Mouse (Mus musculus) brown adipose tissue, adult 24 weeks (tissue): Measurements from ENCODE around the gene 1700067K01Rik. TPM values are rescaled to one million over a fixed set of nuclear protein-coding genes. Genes with fewer than 3 reads are reported as not detected.
A peak's percentile ranks its signal among the peaks of the same experiment; 100 is the strongest.
"Not testable (repeated sequence)": the region's sequence is repeated elsewhere in the genome, so short reads cannot be mapped to it uniquely, and the experiment has no call there.

Experiments
- H3K27ac ChIP-seq: fragments of 200-500 bp; replicated peaks from 2 replicates; pipeline ENCODE4 v1.5.1; 2012; ENCODE audit warnings: low read depth, mild to moderate bottlenecking, low read length
- H3K4me1 ChIP-seq: fragments of 200-500 bp; 2 replicates; pipeline ENCODE4 v1.6.1; 2012; ENCODE audit warnings: low read length, mixed read lengths; ENCODE audit not compliant: control insufficient read depth, insufficient read depth, insufficient read length
- H3K4me3 ChIP-seq: fragments of 200-500 bp; 2 replicates; pipeline ENCODE4 v1.5.1; 2012; ENCODE audit warnings: low read depth, mild to moderate bottlenecking, low read length, moderate library complexity; ENCODE audit not compliant: insufficient read depth
- polyA plus RNA-seq: library from polyadenylated mRNA; stranded (reverse); fragments of >200 nt; gene quantifications from 2 replicates; pipeline ENCODE4 v1.2.4, GENCODE M21; 2012; ENCODE audit not compliant: missing spikeins, insufficient read depth, insufficient read length

1700067K01Rik gene
- polyA plus RNA-seq, 1 experiment: not detected

DNA sequence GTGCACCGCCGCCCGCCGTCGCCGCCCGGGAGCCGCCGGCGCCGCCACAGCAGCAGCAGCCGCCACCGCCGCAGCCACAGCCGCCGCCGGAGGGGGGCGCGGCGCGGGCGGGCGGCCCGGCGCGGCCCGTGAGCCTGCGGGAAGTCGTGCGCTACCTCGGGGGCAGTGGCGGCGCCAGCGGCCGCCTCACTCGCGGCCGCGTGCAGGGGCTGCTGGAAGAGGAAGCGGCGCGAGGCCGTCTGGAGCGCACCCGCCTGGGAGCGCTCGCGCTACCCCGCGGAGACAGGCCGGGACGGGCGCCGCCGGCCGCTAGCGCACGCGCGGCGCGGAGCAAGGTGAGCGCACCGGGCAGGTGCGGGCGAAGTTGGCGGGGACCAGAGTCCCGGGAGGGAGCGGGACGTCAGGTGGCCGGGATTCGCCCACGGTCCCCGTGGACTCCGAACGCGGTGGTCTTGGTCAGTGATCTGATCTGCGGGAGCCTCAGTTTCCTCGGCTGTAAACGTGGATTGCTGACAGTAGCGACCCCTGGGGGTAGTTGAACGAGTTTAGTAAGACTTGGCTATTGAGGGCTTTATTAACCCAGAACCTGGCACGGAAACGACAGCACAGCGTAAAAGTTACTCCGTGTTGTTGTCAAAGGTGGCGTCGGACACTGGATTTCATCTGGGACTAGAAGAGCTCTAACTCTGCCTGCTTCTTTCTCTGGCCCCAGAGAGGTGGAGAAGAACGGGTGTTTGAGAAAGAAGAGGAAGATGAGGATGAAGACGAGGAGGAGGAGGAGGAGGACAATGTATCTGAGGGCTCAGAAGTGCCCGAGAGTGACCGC, 2.9 kb upstream of the 1700067K01Rik start:
- Histone ChIP-seq H3K4me1 (0 out of 2 replicates have a peak, but pooled peaks cover 7% of the 10 kb centered on the region), H3K4me3 (peak overlapping the region; percentile 79), H3K27ac (no peak overlapping the region)

DNA sequence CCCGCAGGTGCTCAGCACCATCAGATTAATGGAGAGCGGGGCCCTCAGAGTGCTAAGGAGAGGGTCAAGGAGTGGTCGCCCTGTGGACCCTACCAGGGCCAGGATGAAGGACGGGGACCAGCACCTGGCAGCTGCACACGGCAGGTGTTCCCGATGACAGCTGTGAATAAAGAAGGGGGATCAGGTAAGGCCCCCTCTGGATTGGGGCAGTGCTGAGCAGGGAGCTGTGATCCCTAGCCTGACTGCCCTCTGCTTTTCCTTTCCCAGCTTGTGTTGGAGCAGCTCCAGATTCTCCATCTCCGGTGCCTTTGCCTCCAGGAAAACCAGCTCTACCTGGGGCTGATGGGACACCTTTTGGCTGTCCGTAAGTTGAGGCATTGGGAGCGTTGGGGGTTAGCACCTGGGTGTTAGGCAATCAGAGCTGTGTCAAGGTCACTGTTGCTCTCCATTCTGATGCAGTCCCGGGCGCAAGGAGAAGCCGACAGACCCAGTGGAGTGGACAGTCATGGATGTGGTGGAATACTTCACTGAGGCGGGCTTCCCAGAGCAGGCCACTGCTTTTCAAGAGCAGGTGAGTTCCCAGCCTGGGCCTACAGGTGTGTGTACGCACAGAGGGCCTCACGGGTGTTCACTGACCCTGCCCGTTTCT, 2.1 kb upstream of the 1700067K01Rik start:
- H3K4me3 ChIP-seq: peak overlapping the region; percentile 79
- H3K27ac ChIP-seq: no peak overlapping the region
- 0 out of 2 replicates have a peak, but pooled peaks cover 7% of the 10 kb centered on the region for H3K4me1 ChIP-seq

DNA sequence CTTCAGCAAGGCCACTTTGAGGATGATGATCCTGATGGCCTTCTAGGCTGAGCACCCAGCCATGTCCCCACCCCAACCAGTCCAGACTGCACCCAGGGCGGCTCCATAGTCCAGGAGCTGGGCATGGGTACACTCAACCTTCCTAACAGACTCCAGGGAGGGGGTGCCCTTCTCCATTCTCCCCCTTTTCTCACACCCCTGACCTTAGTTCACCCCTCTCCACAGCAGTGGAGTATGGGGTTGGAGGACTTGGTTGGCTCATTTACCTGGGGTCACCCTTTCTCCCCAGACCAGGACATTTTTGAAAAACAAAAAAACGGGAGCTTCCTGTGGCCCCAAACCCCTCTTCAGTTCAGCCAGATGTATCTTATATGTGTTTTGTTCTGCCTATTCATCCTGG, 1.5 kb upstream of the 1700067K01Rik start:
- Histone ChIP-seq H3K4me3 (0 out of 2 replicates have a peak overlapping the region, but pooled peaks have one; percentile 0), H3K4me1 (0 out of 2 replicates have a peak, but pooled peaks cover 7% of the 10 kb centered on the region), H3K27ac (no peak overlapping the region)

DNA sequence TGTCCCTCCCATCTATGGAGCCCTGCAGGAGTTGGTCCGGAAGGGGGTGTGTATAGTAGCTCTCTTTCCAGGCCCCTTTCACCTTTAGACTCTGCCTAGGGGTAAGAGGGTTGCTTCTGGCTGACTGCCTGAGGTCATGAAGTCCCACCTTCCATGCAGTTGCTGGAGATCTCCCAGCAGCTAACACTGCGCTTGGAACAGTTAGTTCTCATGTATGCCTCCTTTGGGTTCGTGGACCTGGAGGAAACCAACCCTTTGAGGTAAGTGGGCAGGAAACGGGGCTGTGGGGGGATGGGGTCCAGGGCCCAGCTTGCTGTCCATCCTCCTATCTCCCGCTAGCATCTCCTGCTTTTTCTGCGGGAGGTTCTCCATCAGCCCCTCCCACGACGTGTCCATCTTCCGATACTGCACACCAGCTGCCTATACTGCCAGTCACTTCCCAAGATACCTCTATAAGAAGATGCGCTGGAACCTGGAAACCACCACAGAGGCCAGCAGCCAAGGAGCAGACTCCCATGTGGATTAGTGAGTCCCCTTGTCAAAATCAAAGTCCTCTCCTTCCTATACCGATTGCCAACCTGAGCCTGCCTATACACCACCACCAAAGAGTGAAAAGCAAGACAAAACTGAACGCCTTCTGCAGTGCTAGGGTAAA, 1.8 kb downstream of the 1700067K01Rik start:
- Histone ChIP-seq H3K27ac (no peak overlapping the region), H3K4me3 (peak overlapping the region; percentile 75; the same call in 1 of the 2 replicates), H3K4me1 (peaks cover 7% of the 10 kb centered on the region; the same call in 1 of the 2 replicates)

DNA sequence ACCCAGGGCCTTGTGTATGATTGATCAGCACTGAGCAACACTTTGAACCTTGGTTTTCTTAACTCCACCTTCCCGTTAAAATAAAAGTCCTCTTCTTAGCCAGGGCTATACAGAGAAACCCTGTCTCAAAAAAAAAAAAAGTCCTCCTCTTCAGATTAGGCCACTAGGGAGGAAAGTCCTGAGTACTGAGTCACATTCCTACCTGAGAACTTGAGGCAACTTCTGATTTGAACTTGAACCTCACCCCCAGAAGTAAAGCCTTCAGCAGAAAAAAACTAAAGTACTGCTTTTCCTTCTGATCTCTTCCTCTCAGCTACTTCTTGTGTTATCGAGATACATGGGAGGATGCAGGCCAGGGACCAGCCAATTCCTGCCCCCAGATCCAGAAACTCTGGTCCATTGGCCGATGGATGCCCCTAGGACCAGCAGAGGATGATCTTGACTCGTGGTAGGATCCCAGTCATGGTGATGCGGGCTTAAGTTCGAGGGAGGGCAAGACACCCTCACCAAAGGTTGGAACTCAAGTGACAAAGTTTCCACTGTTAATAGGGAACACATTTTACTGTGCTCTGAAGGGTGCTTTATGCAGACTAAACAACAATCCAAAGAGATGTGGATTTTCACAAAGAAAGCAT, 2.4 kb downstream of the 1700067K01Rik start:
- peaks cover 6% of the 10 kb centered on the region; the same call in 1 of the 2 replicates for H3K4me1 ChIP-seq
- H3K4me3 ChIP-seq: peak overlapping the region; percentile 75
- peak overlapping the region; percentile 75 for H3K27ac ChIP-seq

DNA sequence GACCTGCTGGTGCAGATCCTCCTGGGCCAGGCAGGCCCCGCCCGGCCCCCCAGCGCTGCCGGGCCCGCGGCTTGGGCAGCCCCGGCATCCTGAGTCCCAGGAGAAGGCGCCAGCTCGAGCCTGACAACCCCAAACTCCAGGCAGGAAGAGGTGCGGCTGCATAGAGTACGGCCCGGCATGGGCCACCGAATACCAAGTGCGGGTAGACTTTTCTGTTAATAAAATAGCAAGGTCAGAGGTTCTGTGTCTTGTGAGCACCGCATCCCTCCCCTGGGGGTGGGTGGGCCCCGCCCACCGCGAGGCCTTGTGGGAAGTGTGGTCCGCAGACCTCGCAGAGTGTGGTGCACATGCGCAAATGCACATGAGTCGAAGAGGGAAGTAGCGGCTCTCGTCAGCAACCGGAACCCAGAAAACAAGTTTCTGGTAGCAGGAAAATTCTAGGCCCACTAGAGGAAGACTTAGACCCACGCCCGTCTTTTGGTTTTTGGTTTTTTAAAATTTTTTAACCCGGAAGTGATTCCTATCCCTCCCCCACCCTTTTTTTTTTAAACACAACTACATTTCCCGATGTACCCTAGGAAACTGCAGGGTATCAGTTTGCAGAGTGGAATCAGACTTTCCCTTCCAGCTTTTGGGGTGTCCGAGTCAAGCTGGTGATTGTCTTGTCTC, 3.4 kb downstream of the 1700067K01Rik start:
- H3K4me3 ChIP-seq: peak overlapping the region; percentile 75
- no peaks in the 10 kb centered on the region; the same call in 1 of the 2 replicates for H3K4me1 ChIP-seq
- peak overlapping the region; percentile 83 for H3K27ac ChIP-seq

DNA sequence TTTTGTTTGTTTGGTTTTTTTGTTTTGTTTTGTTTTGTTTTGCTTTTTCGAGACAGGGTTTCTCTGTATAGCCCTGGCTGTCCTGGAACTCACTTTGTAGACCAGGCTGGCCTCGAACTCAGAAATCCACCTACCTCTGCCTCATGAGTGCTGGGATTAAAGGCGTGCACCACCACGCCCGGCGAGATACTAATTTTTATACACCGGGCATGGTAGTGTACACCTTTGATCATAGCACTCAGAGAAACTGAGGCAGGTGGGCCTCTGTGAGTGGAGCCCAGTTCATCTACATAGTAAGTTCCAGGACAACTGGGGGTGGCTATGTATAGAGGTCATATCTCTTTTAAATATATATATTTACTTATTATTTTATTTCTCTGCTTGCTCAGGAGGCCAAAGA, 4.2 kb downstream of the 1700067K01Rik start:
- not testable (repeated sequence) for H3K4me1 ChIP-seq, H3K4me3 ChIP-seq, H3K27ac ChIP-seq

DNA sequence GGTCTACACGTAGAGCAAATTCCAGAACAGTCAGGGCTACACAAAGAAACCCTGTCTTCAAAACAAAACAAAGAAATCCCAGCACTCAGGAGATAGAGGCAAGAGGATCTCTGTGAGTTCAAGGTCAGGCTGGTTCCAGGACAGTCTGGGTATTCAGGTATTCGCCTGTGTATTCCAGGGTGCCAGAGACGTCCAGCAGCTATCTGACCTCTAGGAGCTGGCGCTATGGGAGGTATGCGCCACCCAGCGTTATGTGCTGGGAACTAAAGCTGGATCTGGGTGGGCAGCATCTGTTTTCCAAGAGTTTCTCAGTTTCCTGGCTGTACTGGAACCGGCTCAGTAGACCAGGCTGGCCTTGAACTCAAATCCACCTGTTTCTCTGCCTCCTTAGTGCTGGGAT, 7.1 kb downstream of the 1700067K01Rik start:
- no peak overlapping the region for H3K4me3 ChIP-seq
- H3K27ac ChIP-seq: no peak overlapping the region
- peaks cover 13% of the 10 kb centered on the region for H3K4me1 ChIP-seq

DNA sequence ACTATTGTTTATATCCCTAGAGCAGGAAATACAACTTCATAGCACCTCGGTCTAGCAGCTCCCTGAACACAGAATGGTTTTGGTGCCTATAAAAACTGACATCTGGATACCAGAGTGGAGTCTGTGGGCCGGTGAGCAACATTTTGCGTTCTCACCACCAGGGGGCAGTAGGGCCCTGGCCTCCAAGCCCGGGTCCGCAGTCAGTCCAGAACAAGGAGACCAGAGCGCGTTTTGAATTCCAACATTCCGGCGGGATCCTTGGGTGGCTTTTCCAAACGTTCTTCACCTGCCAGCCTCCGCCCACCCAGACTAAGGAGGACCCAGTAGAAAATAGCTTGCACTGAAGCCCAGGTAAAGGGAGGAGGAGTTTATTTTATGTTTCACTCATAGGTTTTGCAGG, 8.6 kb downstream of the 1700067K01Rik start:
- Histone ChIP-seq H3K4me1 (peaks cover 13% of the 10 kb centered on the region), H3K27ac (no peak overlapping the region), H3K4me3 (no peak overlapping the region)

DNA sequence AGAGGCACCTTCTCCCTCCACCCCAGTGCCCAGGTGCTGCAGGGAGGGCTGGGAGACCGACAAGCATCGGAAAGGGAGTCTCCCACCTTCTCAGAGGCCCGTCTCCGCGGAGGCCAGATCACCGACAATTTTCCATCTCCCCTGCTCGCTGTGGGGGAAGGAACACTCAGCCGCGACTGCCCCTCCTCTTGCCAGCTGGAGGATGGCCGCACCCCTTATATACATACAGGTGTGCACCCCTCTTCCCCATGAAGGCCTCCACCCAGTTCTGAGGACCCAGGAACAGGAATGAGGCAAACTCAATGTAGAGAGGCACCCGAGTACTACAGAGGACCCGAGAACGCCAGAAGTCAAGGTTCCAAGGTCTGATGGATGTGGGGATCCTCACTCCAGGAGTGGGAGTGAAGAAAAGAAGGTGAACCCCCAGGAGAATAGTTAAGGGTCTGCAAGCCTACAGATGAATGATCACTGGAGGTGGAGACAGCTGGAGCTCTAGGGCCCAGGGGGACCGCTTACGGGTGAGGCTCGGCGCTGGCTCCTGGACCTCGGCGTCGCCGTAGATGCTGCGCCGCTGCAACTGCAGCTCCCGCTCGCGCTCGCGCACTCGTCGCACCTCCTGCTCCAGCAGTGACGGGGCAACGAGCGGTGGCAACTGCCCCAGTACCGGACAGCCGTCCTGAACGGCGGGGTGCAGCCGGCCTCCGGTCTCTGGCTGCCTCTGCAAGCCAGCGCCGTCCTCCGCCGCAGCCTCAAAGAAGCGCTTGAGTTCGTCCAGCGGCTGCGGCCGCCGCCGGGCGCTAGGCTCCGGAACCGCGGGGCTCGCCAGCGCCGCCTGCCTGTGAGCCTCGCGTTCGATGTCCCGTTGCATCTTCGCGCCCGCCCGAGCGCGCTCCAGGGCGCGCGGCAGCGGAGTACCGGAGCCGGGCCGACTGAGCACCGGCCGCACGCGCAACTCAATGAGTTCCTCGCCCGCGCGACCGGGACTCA, 9.6 kb downstream of the 1700067K01Rik start:
- Histone ChIP-seq H3K4me3 (peak overlapping the region; percentile 61), H3K4me1 (peaks cover 13% of the 10 kb centered on the region), H3K27ac (no peak overlapping the region)

DNA sequence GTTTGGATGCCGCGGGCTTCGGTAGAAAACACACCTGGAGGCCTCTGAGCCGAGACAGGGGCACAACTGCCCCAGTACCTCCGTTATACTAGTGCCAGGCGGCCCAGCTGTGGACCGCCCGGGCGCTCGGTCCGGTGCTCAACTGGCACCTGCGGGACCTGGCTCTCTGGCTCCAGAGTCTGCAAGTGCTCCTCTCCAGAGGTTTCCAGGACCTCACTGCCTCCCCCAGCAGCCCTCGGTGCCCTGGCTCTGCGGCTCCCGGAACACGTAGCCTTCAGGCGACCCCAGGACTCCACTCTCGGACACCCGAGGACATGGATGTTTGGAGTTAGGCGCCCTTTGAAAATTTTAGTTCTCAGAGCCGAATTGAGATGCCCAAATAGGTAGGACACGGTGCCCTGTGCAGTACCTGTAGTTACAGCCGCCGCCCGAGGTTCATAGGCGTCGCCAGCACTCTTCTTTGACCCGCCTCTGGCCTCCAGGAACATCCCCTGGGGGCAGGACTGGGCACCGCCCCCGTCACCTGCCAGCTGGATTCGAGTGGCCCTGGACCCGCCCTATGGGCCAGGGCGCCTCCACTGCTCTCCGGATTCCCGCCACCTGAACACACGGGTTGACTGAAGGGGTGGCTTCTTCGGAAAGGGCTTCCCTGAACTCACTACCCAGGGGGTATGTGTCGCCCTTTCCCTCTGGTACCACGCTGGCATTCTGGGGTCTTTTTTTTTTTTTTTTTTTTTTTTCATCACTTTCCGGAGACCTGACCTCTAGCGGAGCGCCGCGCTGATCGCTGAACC, 10.6 kb downstream of the 1700067K01Rik start, which contains the start of gene 2210011C24Rik:
Gene 2210011C24Rik (minus strand): TSS at position 467 of the 794 bp plus-strand sequence.
- H3K4me1 ChIP-seq: peaks cover 13% of the 10 kb centered on the region
- peak within 1 kb of the TSS; percentile 61 for H3K4me3 ChIP-seq
- H3K27ac ChIP-seq: no peak within 1 kb of the TSS

DNA sequence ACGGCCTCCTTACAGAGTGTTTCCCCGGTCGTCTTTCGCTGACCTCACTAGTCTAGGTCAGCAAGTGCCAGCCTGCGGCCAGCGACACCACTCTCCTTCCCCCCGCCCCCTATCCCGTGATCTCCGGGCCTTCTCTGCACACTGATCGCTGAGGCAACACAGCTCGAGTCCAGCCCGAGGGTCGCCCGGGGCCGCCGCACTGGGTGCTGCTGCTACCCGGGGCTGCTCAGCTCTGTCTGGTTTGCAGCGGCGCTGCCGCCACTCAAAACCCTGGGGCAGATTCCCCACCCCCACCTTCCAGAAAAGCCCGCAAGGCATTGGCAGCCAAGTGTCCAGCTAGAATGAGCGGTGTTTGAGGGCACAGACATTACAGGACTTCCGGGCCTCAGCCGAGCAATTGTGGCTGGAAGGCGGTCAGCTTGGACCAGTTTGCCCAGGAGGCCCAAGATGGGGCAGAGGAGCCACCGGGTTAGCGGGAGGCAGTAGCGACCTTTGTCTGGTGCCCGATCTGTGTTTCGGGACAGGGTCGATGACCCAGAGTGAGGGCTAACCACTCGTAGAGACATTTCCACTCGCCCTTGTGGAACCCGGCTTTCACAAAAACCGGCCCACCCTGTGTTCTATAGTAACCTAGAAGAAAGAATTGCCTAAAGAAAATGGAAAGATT, 11.3 kb downstream of the 1700067K01Rik start:
- H3K27ac ChIP-seq: no peak overlapping the region
- H3K4me1 ChIP-seq: peaks cover 13% of the 10 kb centered on the region
- H3K4me3 ChIP-seq: no peak overlapping the region; the same call in 1 of the 2 replicates
